Mouse (Mus musculus): ENCODE measurements around the gene Glrx5. TPM values are rescaled to one million over a fixed set of nuclear protein-coding genes. Genes with fewer than 3 reads are reported as not detected.
A peak's percentile ranks its signal among the peaks of the same experiment; 100 is the strongest.

The Glrx5 gene
- polyA plus RNA-seq, 1 experiment from 2014 or later: 5.1 TPM

GRCm38 (mm10) chr12:105011589-105011988 is 20.9 kb upstream of the Glrx5 start:
- Histone ChIP-seq H3K36me3 (ENCODE audit: inconsistent target) (no peaks in the 10 kb centered on the region), H3K79me2 (ENCODE audit: inconsistent target) (peaks cover 29% of the 10 kb centered on the region), H3K27ac (peak overlapping the region; percentile 84), H3K4me3 (ENCODE audit: inconsistent target) (no peak overlapping the region)
- 67% methylated on average over 1 of the region's 1 CpGs for WGBS (ENCODE audit: missing documents)

- WGBS (ENCODE audit: missing documents): 44% methylated on average over 4 of the region's 4 CpGs
- Histone ChIP-seq H3K36me3 (ENCODE audit: inconsistent target) (no peaks in the 10 kb centered on the region), H3K27ac (peak overlapping the region; percentile 84), H3K79me2 (ENCODE audit: inconsistent target) (peaks cover 21% of the 10 kb centered on the region), H3K4me3 (ENCODE audit: inconsistent target) (no peak overlapping the region)
Measured at GRCm38 (mm10) chr12:105012314-105012713, 20.2 kb upstream of the Glrx5 start.

GRCm38 (mm10) chr12:105013065-105013464 is 19.4 kb upstream of the Glrx5 start:
- under 1% methylated on average over 17 of the region's 17 CpGs for WGBS (ENCODE audit: missing documents)
- no peaks in the 10 kb centered on the region for H3K36me3 ChIP-seq (ENCODE audit: inconsistent target)
- H3K79me2 ChIP-seq (ENCODE audit: inconsistent target): peaks cover 14% of the 10 kb centered on the region
- H3K4me3 ChIP-seq (ENCODE audit: inconsistent target): peak overlapping the region; percentile 15; the same call in 1 of the 2 replicates
- peak overlapping the region; percentile 84 for H3K27ac ChIP-seq

GRCm38 (mm10) chr12:105016199-105016598 is 16.3 kb upstream of the Glrx5 start:
- Histone ChIP-seq H3K79me2 (ENCODE audit: inconsistent target) (no peaks in the 10 kb centered on the region), H3K27ac (no peak overlapping the region)
- WGBS (ENCODE audit: missing documents): 95% methylated on average over 4 of the region's 4 CpGs

GRCm38 (mm10) chr12:105016639-105017038 is 15.8 kb upstream of the Glrx5 start:
- WGBS (ENCODE audit: missing documents): 92% methylated on average over 10 of the region's 10 CpGs
- Histone ChIP-seq H3K27ac (no peak overlapping the region), H3K79me2 (ENCODE audit: inconsistent target) (no peaks in the 10 kb centered on the region)

More at GRCm38 (mm10) chr12:105016199-105016598, 16.3 kb upstream of the Glrx5 start:
- Histone ChIP-seq H3K36me3 (ENCODE audit: inconsistent target) (no peaks in the 10 kb centered on the region), H3K4me3 (ENCODE audit: inconsistent target) (no peak overlapping the region)

GRCm38 (mm10) chr12:105019359-105020219 is 12.9 kb upstream of the Glrx5 start:
- Histone ChIP-seq H3K4me3 (ENCODE audit: inconsistent target) (no peak overlapping the region), H3K27ac (peak overlapping the region; percentile 4; the same call in 1 of the 2 replicates), H3K36me3 (ENCODE audit: inconsistent target) (no peaks in the 10 kb centered on the region), H3K79me2 (ENCODE audit: inconsistent target) (no peaks in the 10 kb centered on the region)
- WGBS (ENCODE audit: missing documents): 41% methylated on average over 19 of the region's 19 CpGs

More at GRCm38 (mm10) chr12:105016639-105017038, 15.8 kb upstream of the Glrx5 start:
- Histone ChIP-seq H3K4me3 (ENCODE audit: inconsistent target) (no peak overlapping the region), H3K36me3 (ENCODE audit: inconsistent target) (no peaks in the 10 kb centered on the region)

GRCm38 (mm10) chr12:105021441-105022069 is 10.9 kb upstream of the Glrx5 start:
- peak overlapping the region; percentile 13; the same call in 1 of the 2 replicates for H3K4me3 ChIP-seq (ENCODE audit: inconsistent target)
- WGBS (ENCODE audit: missing documents): 26% methylated on average over 8 of the region's 8 CpGs
- H3K79me2 ChIP-seq (ENCODE audit: inconsistent target): no peaks in the 10 kb centered on the region
- peak overlapping the region; percentile 34 for H3K27ac ChIP-seq
- no peaks in the 10 kb centered on the region for H3K36me3 ChIP-seq (ENCODE audit: inconsistent target)

- Histone ChIP-seq H3K79me2 (ENCODE audit: inconsistent target) (no peaks in the 10 kb centered on the region), H3K27ac (peak overlapping the region; percentile 34), H3K36me3 (ENCODE audit: inconsistent target) (no peaks in the 10 kb centered on the region), H3K4me3 (ENCODE audit: inconsistent target) (peak overlapping the region; percentile 13; the same call in 1 of the 2 replicates)
- WGBS (ENCODE audit: missing documents): 43% methylated on average over 7 of the region's 7 CpGs
Measured at GRCm38 (mm10) chr12:105022141-105022540, 10.3 kb upstream of the Glrx5 start.

- Histone ChIP-seq H3K36me3 (ENCODE audit: inconsistent target) (no peaks in the 10 kb centered on the region), H3K4me3 (ENCODE audit: inconsistent target) (no peak overlapping the region), H3K27ac (no peak overlapping the region), H3K79me2 (ENCODE audit: inconsistent target) (no peaks in the 10 kb centered on the region)
- 94% methylated on average over 8 of the region's 9 CpGs for WGBS (ENCODE audit: missing documents)
Measured at GRCm38 (mm10) chr12:105022776-105023175, 9.7 kb upstream of the Glrx5 start.

- whole genome bisulfite sequencing (ENCODE audit: missing documents): 46% methylated on average over 8 of the region's 8 CpGs
- no peak overlapping the region for H3K4me3 ChIP-seq (ENCODE audit: inconsistent target)
- peaks cover 21% of the 10 kb centered on the region for H3K79me2 ChIP-seq (ENCODE audit: inconsistent target)
- H3K27ac ChIP-seq: peak overlapping the region; percentile 46
- H3K36me3 ChIP-seq (ENCODE audit: inconsistent target): peaks cover 11% of the 10 kb centered on the region; the same call in 1 of the 2 replicates
Measured at GRCm38 (mm10) chr12:105025271-105025946, 7.1 kb upstream of the Glrx5 start.

- peaks cover 11% of the 10 kb centered on the region; the same call in 1 of the 2 replicates for H3K36me3 ChIP-seq (ENCODE audit: inconsistent target)
- peaks cover 28% of the 10 kb centered on the region for H3K79me2 ChIP-seq (ENCODE audit: inconsistent target)
- peak overlapping the region; percentile 46 for H3K27ac ChIP-seq
- no peak overlapping the region for H3K4me3 ChIP-seq (ENCODE audit: inconsistent target)
- WGBS (ENCODE audit: missing documents): 74% methylated on average over 10 of the region's 10 CpGs
Measured at GRCm38 (mm10) chr12:105025947-105026586, 6.4 kb upstream of the Glrx5 start.

GRCm38 (mm10) chr12:105027323-105027991 is 5.0 kb upstream of the Glrx5 start:
- H3K79me2 ChIP-seq (ENCODE audit: inconsistent target): peaks cover 35% of the 10 kb centered on the region
- WGBS (ENCODE audit: missing documents): 21% methylated on average over 15 of the region's 15 CpGs
- H3K27ac ChIP-seq: peak overlapping the region; percentile 46
- H3K36me3 ChIP-seq (ENCODE audit: inconsistent target): peaks cover 11% of the 10 kb centered on the region; the same call in 1 of the 2 replicates
- no peak overlapping the region for H3K4me3 ChIP-seq (ENCODE audit: inconsistent target)

GRCm38 (mm10) chr12:105029890-105030289 is 2.6 kb upstream of the Glrx5 start:
- 91% methylated on average over 9 of the region's 9 CpGs for WGBS (ENCODE audit: missing documents)
- Histone ChIP-seq H3K36me3 (ENCODE audit: inconsistent target) (peaks cover 11% of the 10 kb centered on the region; the same call in 1 of the 2 replicates), H3K79me2 (ENCODE audit: inconsistent target) (peaks cover 56% of the 10 kb centered on the region), H3K4me3 (ENCODE audit: inconsistent target) (no peak overlapping the region), H3K27ac (0 out of 2 replicates have a peak overlapping the region, but pooled peaks have one; percentile 89)

Measured in macrophage (primary cell).